ENCODE assay signal across 12 mouse cellular contexts in the genomic region with DNA sequence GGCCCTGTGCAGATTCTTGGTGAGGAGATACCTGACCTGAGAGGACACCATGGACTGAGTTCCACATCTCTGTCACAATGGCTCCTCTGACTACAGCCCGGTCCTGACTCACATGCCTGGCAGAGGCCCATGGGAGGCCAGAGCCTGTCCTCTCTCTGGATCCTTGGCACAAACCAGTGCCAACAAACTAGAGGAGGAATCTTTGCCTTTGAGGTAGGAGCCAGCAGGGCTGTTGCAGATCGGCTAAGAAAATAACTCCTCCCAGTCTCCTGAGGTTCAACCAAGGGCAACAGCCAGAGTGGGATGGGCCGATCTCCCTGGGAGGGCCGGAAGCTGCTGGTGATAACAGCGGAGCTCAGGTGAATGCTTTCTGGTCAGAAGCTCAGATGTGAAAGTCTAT. TPM values are rescaled to one million over a fixed set of nuclear protein-coding genes. Genes with fewer than 3 reads are reported as not detected.
DNase-seq lines count a peak whose midpoint lies in the region; ATAC-seq and TF ChIP-seq lines count a peak whose summit lies in the region.
"Had no signal": no experiment of that assay in that cellular context is flagged by ENCODE, and none has a peak within 500 bp of the region (broad histone marks: within the 10 kb centered on the region; RNA-seq: fewer than 3 reads in every experiment).

No protein-coding gene starts in this region.

- no peaks in the 10 kb centered on the region for H3K27me3 ChIP-seq in midbrain, embryonic 14.5 days (ENCODE audit: control insufficient read depth, insufficient read depth, low read length)
- H3K27me3 ChIP-seq: hindbrain, embryonic 15.5 days; lung, embryonic 15.5 days had no signal

- no peaks in the 10 kb centered on the region for H3K4me1 ChIP-seq in midbrain, embryonic 14.5 days (ENCODE audit: control insufficient read depth, insufficient read depth, low read length)
- H3K4me1 ChIP-seq: embryonic facial prominence, embryonic 13.5 days; hindbrain, embryonic 15.5 days had no signal

- peak; percentile 45 for DNase-seq in ovary, adult 18-20 months (ENCODE audit: low spot score)
- DNase-seq in ovary, postnatal 10 days (ENCODE audit: low spot score) = no peak
- peak; percentile 35 for DNase-seq in gastrocnemius, postnatal 10 days
- DNase-seq in large intestine, adult 2 months (ENCODE audit: low read depth, low spot score) = peak; percentile 88
- no peak for DNase-seq in layer of hippocampus, adult 2 months (ENCODE audit: low spot score in 2 of 2)
- DNase-seq in midbrain, embryonic 14.5 days = no peak
- no peak for DNase-seq in left cerebral cortex, adult 2 months (ENCODE audit: extremely low spot score in 1 of 2, low spot score in 2 of 2)
- no peak for DNase-seq in natural killer cell, adult 2 months (ENCODE audit: low spot score in 2 of 2)
- DNase-seq: retina, postnatal 1 day had no signal

- H3K9me3 ChIP-seq in midbrain, embryonic 14.5 days (ENCODE audit: control insufficient read depth, low read length) = no peaks in the 10 kb centered on the region
- H3K9me3 ChIP-seq: embryonic facial prominence, embryonic 13.5 days; hindbrain, embryonic 15.5 days; lung, embryonic 15.5 days had no signal

- intact Hi-C loops in left cerebral cortex, adult 2 months (cut with DNase I) = no loop called here

- no peak overlapping the region for H3K9ac ChIP-seq in midbrain, embryonic 14.5 days (replicated peaks; ENCODE audit: low read length)
- H3K9ac ChIP-seq: embryonic facial prominence, embryonic 13.5 days; hindbrain, embryonic 15.5 days; lung, embryonic 15.5 days had no signal

- no peak for ATAC-seq in midbrain, embryonic 14.5 days (ENCODE audit: low FRiP score, low TSS enrichment)

- no peaks in the 10 kb centered on the region for H3K36me3 ChIP-seq in midbrain, embryonic 14.5 days (ENCODE audit: control insufficient read depth, insufficient read depth, low read length)
- H3K36me3 ChIP-seq: embryonic facial prominence, embryonic 13.5 days; hindbrain, embryonic 15.5 days; lung, embryonic 15.5 days had no signal

- no peak overlapping the region for H3K4me2 ChIP-seq in midbrain, embryonic 14.5 days (ENCODE audit: low read length)
- H3K4me2 ChIP-seq: embryonic facial prominence, embryonic 13.5 days; hindbrain, embryonic 15.5 days; lung, embryonic 15.5 days had no signal

- 16% methylated on average over 5 of the region's 5 CpGs for WGBS in large intestine, adult 2 months
- WGBS in midbrain, embryonic 14.5 days = 68% methylated on average over 5 of the region's 5 CpGs

- TF ChIP-seq CTCF in layer of hippocampus, adult 2 months (conservative IDR thresholded peaks at IDR 0.05) = no peak
- no peak for TF ChIP-seq CTCF in left cerebral cortex, adult 2 months (IDR thresholded peaks at IDR 0.05)

- no peak overlapping the region for H3K27ac ChIP-seq in layer of hippocampus, adult 2 months
- no peak overlapping the region for H3K27ac ChIP-seq in midbrain, embryonic 14.5 days (replicated peaks; ENCODE audit: low read depth, low read length)
- no peak overlapping the region for H3K27ac ChIP-seq in left cerebral cortex, adult 2 months
- H3K27ac ChIP-seq: embryonic facial prominence, embryonic 13.5 days; hindbrain, embryonic 15.5 days; lung, embryonic 15.5 days had no signal

- no peak overlapping the region for H3K4me3 ChIP-seq in layer of hippocampus, adult 2 months
- no peak overlapping the region for H3K4me3 ChIP-seq in midbrain, embryonic 14.5 days (replicated peaks; ENCODE audit: low read depth, low read length)
- no peak overlapping the region for H3K4me3 ChIP-seq in left cerebral cortex, adult 2 months
- H3K4me3 ChIP-seq: embryonic facial prominence, embryonic 13.5 days; hindbrain, embryonic 15.5 days; lung, embryonic 15.5 days had no signal

RNA-seq across cellular contexts. Expression of gene Adra1b, which starts 28.2 kb away (rescaled TPM):
- under 1 TPM; 0.41 to 0.59 TPM for total RNA-seq in gastrocnemius, postnatal 10 days (2021)
- polyA plus RNA-seq in large intestine, adult 2 months (2012; rRNA removed) = 0.48 and 0.52 TPM in 2 replicates
- 1 to 10 TPM; 3.3 to 3.8 TPM for total RNA-seq in layer of hippocampus, adult 2 months (2021)
- 3.1 and 6.2 TPM in 2 replicates for polyA plus RNA-seq in midbrain, embryonic 14.5 days (2014; fragmentation: Nextera tagmentation; extraction: Ambion mirVana)
- 10 to 100 TPM; 29.9 to 31.6 TPM for total RNA-seq in left cerebral cortex, adult 2 months (2021)

Comparison
In these comparisons a context has a peak if more than half of its experiments do, and no peak if none do; other contexts are left out.
1. DNase-seq: peak in ovary, adult 18-20 months (single experiment), gastrocnemius, postnatal 10 days (single experiment) and large intestine, adult 2 months (single experiment); none in ovary, postnatal 10 days (single experiment), layer of hippocampus, adult 2 months (0 of 2), midbrain, embryonic 14.5 days (single experiment), left cerebral cortex, adult 2 months (0 of 2) and natural killer cell, adult 2 months (0 of 2).
2. RNA of gene Adra1b, which starts 28.2 kb away (total RNA-seq): 29.9 to 31.6 TPM in left cerebral cortex, adult 2 months; 3.3 to 3.8 TPM in layer of hippocampus, adult 2 months and 0.41 to 0.59 TPM in gastrocnemius, postnatal 10 days; every median in the first group is over 4 times any median in the second.